27 mouse cellular contexts compared by ENCODE assay signal in the genomic region with DNA sequence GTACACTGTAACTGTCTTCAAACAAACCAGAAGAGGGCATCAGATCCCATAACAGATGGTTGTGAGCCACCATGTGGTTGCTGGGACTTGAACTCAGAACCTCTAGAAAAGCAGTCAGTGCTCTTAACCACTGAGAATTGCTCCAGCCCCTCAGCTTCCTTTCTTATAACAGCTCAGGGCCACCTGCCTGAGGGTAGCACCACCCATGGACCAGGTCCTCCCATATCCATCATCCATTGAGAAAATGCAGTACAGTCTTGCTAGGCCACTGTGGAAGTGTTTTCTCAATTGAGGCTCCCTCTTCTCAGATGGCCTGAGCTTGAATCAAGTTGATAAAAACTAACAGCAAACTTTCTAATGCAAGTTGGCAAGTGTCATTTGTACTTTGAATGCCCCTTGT.
"Had no signal": no experiment of that assay in that cellular context is flagged by ENCODE, and none has a peak within 500 bp of the region (broad histone marks: within the 10 kb centered on the region; RNA-seq: fewer than 3 reads in every experiment).

No protein-coding gene starts in this region.

- H3K9ac ChIP-seq: heart, embryonic 13.5 days; heart, embryonic 15.5 days; hindbrain, embryonic 12.5 days; hindbrain, embryonic 14.5 days; intestine, embryonic 15.5 days; kidney, embryonic 15.5 days; limb, embryonic 13.5 days; limb, embryonic 15.5 days; liver, embryonic 13.5 days had no signal

- H3K27ac ChIP-seq: gastrocnemius, adult 2 months; heart, adult 2 months; heart, embryonic 13.5 days; heart, embryonic 15.5 days; hindbrain, embryonic 10.5 days; hindbrain, embryonic 12.5 days; hindbrain, embryonic 14.5 days; intestine, embryonic 15.5 days; kidney, embryonic 15.5 days; kidney, postnatal 0 days; limb, embryonic 13.5 days; limb, embryonic 15.5 days had no signal

- H3K4me2 ChIP-seq: heart, embryonic 11.5 days; heart, embryonic 13.5 days; heart, embryonic 15.5 days; hindbrain, embryonic 12.5 days; hindbrain, embryonic 14.5 days; intestine, embryonic 15.5 days; kidney, embryonic 15.5 days; limb, embryonic 13.5 days; limb, embryonic 15.5 days; liver, embryonic 13.5 days had no signal

- DNase-seq: gastrocnemius, adult 2 months; gastrocnemius, postnatal 10 days; gastrocnemius, postnatal 25 days; heart, adult 2 months; heart, postnatal 14 days; heart, postnatal 4 days; kidney, adult 2 months; kidney, adult 9 months; kidney, postnatal 14 days; kidney, postnatal 36 days; layer of hippocampus, adult 9-11 months; layer of hippocampus, postnatal 36 days; left cerebral cortex, postnatal 4 days; liver, embryonic 13.5 days had no signal

- H3K4me1 ChIP-seq: heart, embryonic 15.5 days; hindbrain, embryonic 10.5 days; hindbrain, embryonic 12.5 days; intestine, embryonic 15.5 days; kidney, embryonic 15.5 days; limb, embryonic 13.5 days had no signal

- H3K4me3 ChIP-seq: gastrocnemius, adult 2 months; heart, adult 2 months; heart, embryonic 13.5 days; heart, embryonic 15.5 days; hindbrain, embryonic 10.5 days; hindbrain, embryonic 12.5 days; intestine, embryonic 15.5 days; kidney, embryonic 15.5 days; limb, embryonic 13.5 days; limb, embryonic 15.5 days; liver, embryonic 13.5 days had no signal

- H3K9me3 ChIP-seq: heart, embryonic 13.5 days; heart, embryonic 15.5 days; hindbrain, embryonic 12.5 days; intestine, embryonic 15.5 days; kidney, embryonic 15.5 days; limb, embryonic 13.5 days; liver, embryonic 13.5 days had no signal

- H3K27me3 ChIP-seq: heart, embryonic 13.5 days; heart, embryonic 15.5 days; hindbrain, embryonic 12.5 days; intestine, embryonic 15.5 days; kidney, embryonic 15.5 days; limb, embryonic 13.5 days; limb, embryonic 15.5 days; liver, embryonic 13.5 days had no signal

- H3K36me3 ChIP-seq: heart, embryonic 13.5 days; heart, embryonic 15.5 days; hindbrain, embryonic 10.5 days; hindbrain, embryonic 12.5 days; intestine, embryonic 15.5 days; kidney, embryonic 15.5 days; limb, embryonic 13.5 days; limb, embryonic 15.5 days; liver, embryonic 13.5 days had no signal

- ATAC-seq: hindbrain, embryonic 16.5 days; intestine, embryonic 15.5 days; intestine, postnatal 0 days had no signal
